Mouse (Mus musculus) hematopoietic multipotent progenitor cell, adult 10-12 weeks (in vitro differentiated cells): Measurements from ENCODE around the gene Scgb1b12. TPM values are rescaled to one million over a fixed set of nuclear protein-coding genes. Genes with fewer than 3 reads are reported as not detected.

Experiments
- polyA plus RNA-seq: library from polyadenylated mRNA; stranded (reverse); fragments of >175 nt; gene quantifications from 2 replicates; pipeline ENCODE4 v1.2.3, GENCODE M21; 2012; ENCODE audit warnings: low replicate concordance

Scgb1b12 gene
- not detected in 2 replicates for polyA plus RNA-seq

GRCm38 (mm10) chr7:32333882-32334281 lies at the start of gene Scgb1b12:
Gene Scgb1b12 (plus strand): TSS chr7:32334182.

GRCm38 (mm10) chr7:32327145-32327544 lies 6.8 kb upstream of the Scgb1b12 start, which contains the start of gene Scgb2b12:
Gene Scgb2b12 (minus strand): TSS chr7:32327245.

Other genes with a start within 250 kb of the Scgb1b12 start
- not detected in 2 replicates for gene Scgb1b10, start 233.3 kb upstream of the Scgb1b12 start, polyA plus RNA-seq
- gene Scgb2b11, start 123.0 kb upstream of the Scgb1b12 start, polyA plus RNA-seq, result not detected in 2 replicates
- gene Scgb1b11, start 111.3 kb upstream of the Scgb1b12 start, polyA plus RNA-seq, result not detected in 2 replicates
- gene Scgb2b12, start 6.9 kb upstream of the Scgb1b12 start, polyA plus RNA-seq, result not detected in 2 replicates
- not detected in 2 replicates for gene Scgb1b29, start 107.4 kb downstream of the Scgb1b12 start, polyA plus RNA-seq